ENCODE assay signal across 7 mouse cellular contexts in genomic region chr11:106216730-106217490, GRCm38 (mm10). TPM values are rescaled to one million over a fixed set of nuclear protein-coding genes. Genes with fewer than 3 reads are reported as not detected.
DNase-seq lines count a peak whose midpoint lies in the region; ATAC-seq lines count a peak whose summit lies in the region.

Ddx42 (plus strand) TSS chr11:106216926.

- DNase-seq in adrenal gland, adult 2 months, result peak; percentile 94
- peak; percentile 92 for DNase-seq in embryo, embryonic 11.5 days (ENCODE audit: low read depth, low spot score)
- peak; percentile 82 to 88 for DNase-seq in gastrocnemius, postnatal 36 days
- DNase-seq in left cerebral cortex, postnatal 25 days (ENCODE audit: low spot score in 2 of 2), result peak; percentile 92 to 96
- DNase-seq in midbrain, embryonic 10.5 days (ENCODE audit: low spot score), result peak; percentile 90
- DNase-seq in right cerebral cortex, postnatal 4 days, result peak; percentile 85

- peak within 1 kb of the TSS; percentile 91 for H3K27ac ChIP-seq in intestine, embryonic 15.5 days
- peak within 1 kb of the TSS; percentile 92 for H3K27ac ChIP-seq in midbrain, embryonic 10.5 days (replicated peaks)

- H3K4me1 ChIP-seq in intestine, embryonic 15.5 days (replicated peaks), result peaks cover 16% of the 10 kb centered on the region
- peaks cover 30% of the 10 kb centered on the region for H3K4me1 ChIP-seq in midbrain, embryonic 10.5 days

- peak within 1 kb of the TSS; percentile 97 for H3K9ac ChIP-seq in intestine, embryonic 15.5 days

- no peaks in the 10 kb centered on the region for H3K27me3 ChIP-seq in intestine, embryonic 15.5 days (replicated peaks)
- H3K27me3 ChIP-seq in midbrain, embryonic 10.5 days (ENCODE audit: low read depth, poor library complexity, severe bottlenecking), result no peaks in the 10 kb centered on the region

- under 1% methylated on average over 70 of the region's 70 CpGs for WGBS in intestine, embryonic 15.5 days
- WGBS in midbrain, embryonic 10.5 days, result under 1% methylated on average over 70 of the region's 70 CpGs

- ATAC-seq in intestine, embryonic 15.5 days, result peak; percentile 93

- H3K4me3 ChIP-seq in intestine, embryonic 15.5 days (replicated peaks), result peak within 1 kb of the TSS; percentile 86
- peak within 1 kb of the TSS; percentile 75 for H3K4me3 ChIP-seq in midbrain, embryonic 10.5 days

- H3K36me3 ChIP-seq in intestine, embryonic 15.5 days, result peaks cover under 1% of the 10 kb centered on the region
- H3K36me3 ChIP-seq in midbrain, embryonic 10.5 days, result peaks cover 25% of the 10 kb centered on the region

- H3K4me2 ChIP-seq in intestine, embryonic 15.5 days (replicated peaks), result peak within 1 kb of the TSS; percentile 63

- no peaks in the 10 kb centered on the region for H3K9me3 ChIP-seq in intestine, embryonic 15.5 days
- H3K9me3 ChIP-seq in midbrain, embryonic 10.5 days (replicated peaks), result no peaks in the 10 kb centered on the region

- intact Hi-C loops in gastrocnemius, postnatal 36 days (cut with DNase I), result no loop called here
- intact Hi-C loops in left cerebral cortex, postnatal 25 days (cut with DNase I), result loop anchor here (2.0 to 5.0 kb wide), 3 partner anchors 24 to 56 kb away; partner anchors contain the start of genes Ftsj3, Gm10840, Limd2 and Psmc5

RNA-seq across cellular contexts. Expression of gene Ddx42, which starts in this region (rescaled TPM):
- 10 to 100 TPM; 46.6 to 51.0 TPM for total RNA-seq in adrenal gland, adult 2 months (2021)
- 7.0 and 9.2 TPM in 2 replicates for polyA plus RNA-seq in adrenal gland, adult 2 months (2012; rRNA removed)
- 10 to 100 TPM; 19.1 to 22.2 TPM for total RNA-seq in gastrocnemius, postnatal 36 days (2021)
- 58.1 and 62.9 TPM in 2 replicates for polyA plus RNA-seq in intestine, embryonic 15.5 days (2015; fragmentation: Nextera tagmentation; extraction: Ambion mirVana)
- 10 to 100 TPM; 64.1 to 68.2 TPM for total RNA-seq in left cerebral cortex, postnatal 25 days (2021)
- 100 and 112 TPM in 2 replicates for polyA plus RNA-seq in midbrain, embryonic 10.5 days (2016; fragmentation: Nextera tagmentation; extraction: Ambion mirVana)

Comparison
In these comparisons a context has a peak if more than half of its experiments do, and no peak if none do; other contexts are left out.
1. Peak in every context shown above with its lines: DNase-seq, ATAC-seq, H3K4me3 ChIP-seq and H3K27ac ChIP-seq.